Mouse (Mus musculus) lung, postnatal 4 days (tissue): ENCODE measurements around the gene Ass1.

Experiments
- DNase-seq, 2 experiments: peaks; one replicate each; pipeline ENCODE4 v3.0.0; 2021

Ass1 gene

DNA sequence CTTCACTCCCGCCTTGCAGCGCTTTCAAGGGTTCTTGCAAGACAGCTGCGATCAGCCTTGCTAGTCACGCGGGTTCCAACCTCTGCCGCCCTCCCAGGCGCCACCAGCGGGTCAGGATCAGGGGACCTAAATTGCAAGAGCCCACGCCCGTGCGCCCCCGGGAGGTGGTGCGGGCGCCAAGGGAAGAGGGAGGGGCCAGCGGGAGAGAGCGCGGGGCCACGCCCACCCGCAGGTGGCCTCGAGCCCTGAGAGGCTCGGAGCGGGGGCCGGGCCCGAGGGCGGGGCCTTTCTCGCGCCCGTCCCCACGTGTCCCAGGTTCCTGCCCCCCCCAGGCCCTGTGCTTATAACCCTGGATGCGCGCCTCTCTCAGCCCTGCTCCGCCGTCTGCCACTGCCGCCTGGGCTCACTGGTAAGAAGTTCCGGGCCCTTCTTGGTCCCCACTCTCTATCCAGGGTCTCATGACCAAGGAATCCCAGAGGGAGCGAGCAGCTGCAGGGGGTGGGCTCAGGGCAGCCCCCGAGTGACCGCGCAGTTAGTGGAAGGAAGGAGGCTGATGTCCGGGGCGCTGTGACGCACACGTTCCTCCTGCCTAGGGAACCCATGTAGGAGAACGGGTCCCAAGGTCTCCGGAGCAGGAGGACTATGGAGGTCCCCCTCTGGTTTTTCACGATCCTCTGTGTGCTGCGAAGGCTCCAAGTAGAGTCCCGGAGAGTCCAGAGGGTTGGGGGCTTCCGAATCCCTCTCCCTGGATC, at the start of gene Ass1:
TSS of gene Ass1 (plus strand) at position 277 of the 752 bp plus-strand sequence.
- peak; percentile 86 to 90 for DNase-seq

DNA sequence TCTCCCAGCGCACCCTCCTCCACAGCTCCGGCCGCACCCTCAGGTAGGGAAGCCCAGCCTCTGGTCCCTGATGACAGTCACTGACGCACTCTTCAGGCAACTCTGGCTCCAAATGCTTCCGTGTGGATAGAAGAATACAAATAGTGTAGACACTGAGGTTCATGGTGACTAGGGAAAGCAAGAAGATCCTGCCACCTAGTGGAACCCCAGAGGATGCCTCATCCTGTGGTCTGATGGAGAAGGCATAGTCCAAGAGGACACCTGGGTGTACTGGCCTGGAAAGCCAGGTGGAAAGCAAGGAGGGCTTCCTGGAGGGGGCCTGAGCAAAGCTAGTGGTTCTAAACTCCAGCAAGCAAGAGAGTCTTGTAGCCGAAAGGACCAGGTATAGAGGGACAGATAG, 49.1 kb upstream of the Ass1 start:
- no peak for DNase-seq

DNA sequence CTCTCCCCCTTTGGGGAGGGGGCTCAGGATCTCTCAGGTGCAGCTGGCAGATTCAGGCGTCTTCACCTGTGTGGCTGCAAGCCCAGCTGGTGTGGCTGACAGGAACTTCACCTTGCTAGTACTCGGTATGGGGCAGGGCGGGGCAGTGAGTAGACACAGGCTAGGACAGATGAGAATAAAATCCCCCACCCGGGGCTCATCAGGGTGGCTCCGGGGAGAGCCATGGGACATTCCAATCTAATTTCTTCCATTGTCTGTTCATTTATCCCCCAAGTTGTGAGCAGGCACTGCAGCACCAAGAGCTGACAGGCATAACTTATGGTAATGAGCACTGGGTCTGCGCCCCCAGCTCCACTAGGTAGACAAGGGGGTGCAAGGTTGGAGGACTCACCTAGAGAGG, 47.4 kb upstream of the Ass1 start:
- DNase-seq, result no peak

DNA sequence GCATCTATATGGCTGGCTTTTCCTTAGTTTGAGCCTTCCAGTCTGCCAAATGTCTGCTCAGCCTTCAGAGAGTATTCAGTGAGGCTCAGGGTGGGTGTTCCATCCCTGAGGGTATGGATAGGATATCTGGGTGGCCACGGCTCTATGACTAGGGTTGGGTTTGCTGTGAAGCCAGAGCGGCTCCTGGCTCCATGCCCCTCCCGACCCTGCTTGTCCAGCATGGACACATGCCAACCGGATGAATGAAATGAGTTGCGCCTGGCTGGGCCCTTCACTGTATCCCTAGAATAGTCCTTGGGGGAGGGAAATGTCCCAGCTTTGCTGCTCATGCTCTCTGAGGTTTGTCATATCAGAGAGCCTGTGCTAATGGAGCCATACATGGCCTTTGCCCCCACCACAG, 38.5 kb upstream of the Ass1 start:
- peak in 1 of 2 experiments; percentile 39 for DNase-seq

DNA sequence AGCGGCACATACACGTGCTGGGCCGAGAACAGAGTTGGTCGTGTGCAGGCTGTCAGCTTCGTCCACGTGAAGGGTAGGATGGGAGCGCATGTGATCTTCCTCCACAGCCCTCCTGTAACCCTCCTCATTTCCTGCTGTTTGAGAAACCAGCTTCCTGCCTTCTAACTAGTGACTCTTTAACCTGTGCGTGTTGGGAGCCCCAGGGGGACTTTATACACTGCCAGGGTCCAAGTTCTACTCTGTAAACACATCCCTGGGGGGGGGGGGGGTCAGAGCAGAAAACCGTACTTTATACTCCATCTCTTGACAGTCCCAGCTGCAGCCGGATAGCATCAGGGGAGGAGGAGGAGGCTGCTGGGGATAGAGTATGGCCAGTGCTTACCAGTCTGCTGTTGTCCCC, 35.3 kb upstream of the Ass1 start:
- DNase-seq, result no peak

DNA sequence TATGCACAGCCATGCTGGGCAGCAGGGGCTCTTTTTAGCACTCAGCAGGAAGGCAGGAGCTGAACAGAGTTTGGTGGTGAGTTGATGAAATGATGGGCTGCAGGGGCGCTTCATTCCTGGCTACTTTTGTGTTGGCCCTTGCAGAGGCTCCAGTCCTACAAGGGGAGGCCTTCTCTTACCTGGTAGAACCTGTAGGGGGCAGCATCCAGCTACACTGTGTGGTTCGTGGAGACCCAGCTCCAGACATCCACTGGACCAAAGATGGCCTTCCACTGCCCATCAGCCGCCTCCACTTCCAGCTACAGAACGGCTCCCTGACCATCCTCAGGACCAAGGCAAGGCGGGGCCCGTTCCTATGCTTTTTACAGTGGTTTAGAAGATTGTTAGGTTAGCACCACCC, 34.4 kb upstream of the Ass1 start:
- peak; percentile 44 to 70 for DNase-seq

DNA sequence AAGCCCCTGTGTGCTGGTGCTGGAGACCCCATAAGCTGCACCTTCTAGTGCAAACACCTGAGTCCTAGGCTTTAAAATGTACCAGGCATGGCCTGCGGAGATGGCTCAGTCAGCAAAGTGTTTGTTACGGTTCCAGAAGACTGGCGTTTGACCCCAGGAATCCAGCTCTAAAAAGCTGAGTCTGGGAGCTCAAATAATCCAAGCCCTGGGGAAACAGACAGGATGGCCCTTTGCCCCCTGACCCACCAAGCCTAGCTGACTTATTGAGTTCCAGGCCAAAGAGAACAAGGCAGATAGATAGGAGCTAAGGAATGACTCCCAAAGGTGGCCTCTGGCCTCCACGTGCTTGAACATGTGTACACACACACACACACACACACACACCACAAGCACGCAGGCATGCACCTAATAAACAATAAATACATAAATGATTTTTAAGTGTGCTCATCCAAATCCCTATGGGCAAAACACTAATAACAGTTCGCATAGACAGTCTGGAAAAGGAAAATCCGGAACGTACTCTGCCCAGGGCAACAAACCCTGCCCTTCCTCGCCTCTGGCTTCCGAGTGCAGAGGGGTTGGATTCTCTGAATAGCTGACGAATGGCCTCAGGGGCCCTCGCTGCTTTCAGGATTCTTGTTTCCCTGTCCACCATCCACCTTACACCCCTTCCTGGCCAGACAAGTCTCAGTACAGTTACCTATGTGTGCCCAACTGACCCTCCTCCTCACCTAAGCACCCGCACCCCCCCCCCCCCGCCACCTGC, 32.3 kb upstream of the Ass1 start:
- DNase-seq, result no peak

DNA sequence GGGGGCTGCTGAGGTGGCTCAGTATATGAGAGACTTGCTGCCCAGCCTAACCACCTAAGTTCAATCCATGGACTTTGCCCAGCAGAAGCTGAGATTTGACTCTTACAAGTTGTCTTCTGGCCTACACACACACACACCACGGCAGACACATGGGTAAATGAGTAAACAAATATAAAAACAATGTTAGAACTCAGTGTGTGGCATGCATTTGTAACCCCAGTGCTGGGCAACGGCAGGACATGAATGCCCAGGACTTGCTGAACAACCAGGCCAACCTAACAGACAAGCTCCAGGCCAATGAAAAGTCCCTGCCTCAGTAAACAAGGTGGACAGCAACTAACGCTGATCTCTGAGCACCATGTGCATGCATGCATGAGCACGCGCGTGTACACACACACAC, 30.4 kb upstream of the Ass1 start:
- DNase-seq, result no peak

DNA sequence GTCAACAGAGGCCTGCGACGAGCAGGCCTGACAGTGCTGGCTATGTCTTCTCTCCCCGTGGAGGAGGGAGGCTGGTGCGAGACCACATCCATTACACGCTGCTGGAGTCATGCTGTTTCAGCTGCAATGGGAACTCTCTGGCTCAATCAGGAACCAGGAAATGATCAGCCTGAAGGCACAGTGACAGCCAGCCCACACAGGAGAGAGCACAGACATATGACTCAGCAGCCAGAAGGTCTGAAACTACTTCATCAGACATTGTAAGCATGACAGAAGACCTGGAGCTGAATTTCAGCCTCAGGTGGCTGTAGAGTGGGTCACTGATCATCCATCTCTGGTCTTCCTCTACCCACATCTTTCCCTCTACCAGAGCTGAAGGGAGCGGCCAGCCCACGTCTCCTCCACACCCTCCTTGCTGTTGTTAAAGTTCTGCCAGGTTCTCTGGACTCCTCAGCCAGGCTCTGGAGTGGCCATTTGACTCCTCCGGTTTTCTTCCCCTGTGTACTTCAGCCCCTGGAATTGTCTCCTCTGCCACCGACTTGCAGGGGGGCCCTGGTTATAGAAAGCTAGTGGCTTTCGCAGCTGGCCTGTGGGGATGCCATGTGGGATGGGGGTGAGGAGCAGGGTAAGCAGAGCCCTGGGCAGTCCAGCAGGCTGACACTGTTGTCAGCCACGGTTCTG, 27.4 kb upstream of the Ass1 start:
- no peak for DNase-seq

DNA sequence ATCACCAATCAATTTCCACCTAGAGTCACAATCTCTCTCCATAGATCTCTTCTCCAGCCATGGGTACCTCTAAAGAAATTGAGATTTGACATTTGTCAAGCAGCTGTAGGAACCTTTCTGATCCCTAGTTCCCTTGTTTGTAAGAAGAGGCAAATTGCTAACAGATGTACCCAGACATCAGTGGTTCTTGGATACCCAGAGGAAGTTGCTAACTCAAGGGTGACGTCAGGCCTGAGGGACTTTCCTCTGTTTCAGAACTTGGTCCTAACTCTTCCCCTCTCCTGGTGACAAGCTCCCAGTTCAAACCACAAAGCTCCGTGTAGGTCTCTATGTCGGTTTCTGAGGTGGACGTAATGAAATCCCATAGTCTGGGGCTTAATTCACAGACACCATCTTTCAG, 24.0 kb upstream of the Ass1 start:
- no peak for DNase-seq

DNA sequence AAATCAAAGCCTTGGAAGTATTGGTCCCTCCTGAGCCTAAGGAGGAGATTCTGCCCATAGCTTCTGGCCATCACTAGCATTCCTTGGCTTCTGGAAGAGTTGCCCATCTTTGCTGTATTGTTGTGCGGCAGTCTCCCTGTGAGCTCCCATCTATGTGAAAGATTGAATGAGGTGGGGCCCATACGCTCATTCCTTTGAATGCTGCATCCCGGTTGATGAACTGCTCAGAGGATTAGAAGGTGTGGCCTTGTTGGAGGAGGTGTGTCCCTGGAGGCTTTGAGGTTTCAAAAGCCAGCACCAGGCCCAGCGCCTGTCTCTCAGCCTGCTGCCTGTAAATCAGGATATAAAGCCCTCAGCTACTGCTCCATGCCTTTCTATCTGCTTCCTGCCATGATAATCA, 23.6 kb upstream of the Ass1 start:
- no peak for DNase-seq

DNA sequence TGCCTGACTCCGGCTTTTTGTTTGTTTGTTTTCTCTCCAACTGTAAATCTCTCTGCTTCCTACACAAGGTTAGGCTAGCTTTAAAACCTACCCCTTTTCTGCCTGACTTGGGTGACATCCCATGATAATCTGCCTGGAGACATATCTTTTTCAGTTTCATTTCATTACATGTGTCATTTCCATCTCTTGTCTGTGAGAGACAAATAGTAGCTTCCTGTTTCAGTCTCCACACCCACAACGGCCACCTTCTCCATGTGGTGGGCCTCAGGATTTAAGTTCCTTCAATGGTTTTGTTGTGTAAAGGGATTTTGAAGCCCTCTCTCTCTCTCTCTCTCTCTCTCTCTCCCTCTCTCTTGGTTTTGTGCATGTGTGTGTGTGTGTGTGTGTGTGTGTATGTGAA, 22.5 kb upstream of the Ass1 start:
- no peak for DNase-seq

DNA sequence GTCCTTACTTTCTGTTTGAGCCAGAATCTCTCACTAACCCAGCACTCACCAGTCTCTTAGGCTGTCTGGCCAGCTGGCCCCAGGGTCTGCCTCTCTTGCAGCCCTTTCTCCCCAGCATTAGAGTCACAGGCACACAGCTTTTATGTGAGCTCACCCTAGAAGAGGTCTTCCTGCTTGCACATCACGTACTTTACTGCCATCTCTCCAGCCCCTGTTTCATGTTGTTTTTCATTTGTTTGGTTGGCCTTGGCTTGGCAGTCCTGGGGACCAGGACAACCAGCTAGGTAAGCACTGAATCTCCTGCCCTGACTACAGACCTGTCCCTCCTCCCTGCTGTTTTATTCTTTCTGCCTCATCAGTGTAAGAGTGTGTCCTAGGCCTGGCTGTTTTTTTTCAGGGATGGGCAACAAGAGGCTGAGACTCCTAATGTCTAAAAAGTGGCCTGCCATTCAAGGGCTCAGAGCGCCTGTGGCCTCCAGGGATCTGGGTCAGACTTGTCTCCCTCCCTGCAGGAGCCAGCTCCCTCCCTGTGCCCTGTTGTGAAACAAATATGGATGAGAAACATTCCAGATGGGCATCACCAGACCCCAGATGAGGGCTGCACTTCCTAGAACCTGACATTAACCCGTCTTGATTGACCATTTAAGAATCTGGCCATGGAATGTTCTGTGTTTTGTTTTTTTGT, 21.1 kb upstream of the Ass1 start:
- no peak for DNase-seq

DNA sequence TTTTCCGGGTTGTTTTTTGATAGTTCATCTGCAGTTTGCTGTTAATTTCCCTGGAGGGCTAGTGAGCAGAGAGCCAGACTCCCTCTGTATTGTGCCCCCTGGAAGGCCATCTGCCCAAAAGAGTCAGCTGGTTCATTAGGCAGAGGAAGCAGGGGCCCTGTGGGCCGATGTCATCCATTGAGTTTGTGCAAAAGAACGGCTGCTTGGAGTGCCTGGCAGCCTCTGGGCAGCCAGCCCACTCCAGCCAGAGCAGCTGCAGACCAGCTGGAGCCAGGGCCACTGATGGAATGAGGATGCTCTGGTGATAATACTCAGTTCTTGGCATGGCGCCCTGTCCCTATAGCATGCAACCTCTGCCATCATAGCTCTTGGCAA, 20.6 kb upstream of the Ass1 start:
- peak; percentile 70 to 91 for DNase-seq

DNA sequence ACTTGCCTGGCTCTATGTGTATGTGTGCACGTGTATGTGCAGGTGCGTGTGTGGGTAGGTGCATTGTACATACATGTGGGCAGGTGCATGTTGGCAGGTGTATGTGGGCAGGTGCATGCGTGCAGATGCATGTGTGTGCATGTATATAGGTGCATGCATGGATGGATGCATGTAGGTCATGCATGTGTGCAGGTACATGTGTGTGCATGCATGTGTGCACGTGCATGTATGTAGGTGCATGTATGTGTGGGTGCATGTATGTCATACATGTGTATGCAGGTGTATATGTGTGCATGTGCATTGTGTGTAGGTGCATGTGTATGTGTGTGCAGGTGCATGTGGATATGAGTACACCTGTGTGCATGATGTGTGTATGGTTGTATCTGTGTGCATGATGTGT, 20.1 kb upstream of the Ass1 start:
- DNase-seq, result no peak

DNA sequence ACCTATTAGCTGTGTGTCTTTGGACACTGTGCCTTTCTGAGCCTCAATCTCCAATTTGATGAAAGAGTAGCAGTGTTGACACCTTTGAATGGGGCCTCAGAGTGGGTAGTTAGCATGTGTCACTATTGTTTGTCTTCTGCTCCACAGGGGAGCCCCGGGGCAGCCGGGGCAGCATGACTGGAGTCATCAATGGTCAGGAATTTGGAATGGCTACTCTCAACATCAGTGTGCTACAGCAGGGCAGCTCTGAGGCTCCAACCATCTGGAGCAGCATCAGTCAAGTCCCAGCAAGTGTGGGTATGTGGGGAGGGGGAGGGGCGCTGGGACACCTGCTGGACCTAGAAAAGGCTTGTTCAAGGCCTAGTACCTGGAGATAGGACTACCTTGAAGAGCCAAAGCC, 19.3 kb upstream of the Ass1 start:
- DNase-seq, result no peak

DNA sequence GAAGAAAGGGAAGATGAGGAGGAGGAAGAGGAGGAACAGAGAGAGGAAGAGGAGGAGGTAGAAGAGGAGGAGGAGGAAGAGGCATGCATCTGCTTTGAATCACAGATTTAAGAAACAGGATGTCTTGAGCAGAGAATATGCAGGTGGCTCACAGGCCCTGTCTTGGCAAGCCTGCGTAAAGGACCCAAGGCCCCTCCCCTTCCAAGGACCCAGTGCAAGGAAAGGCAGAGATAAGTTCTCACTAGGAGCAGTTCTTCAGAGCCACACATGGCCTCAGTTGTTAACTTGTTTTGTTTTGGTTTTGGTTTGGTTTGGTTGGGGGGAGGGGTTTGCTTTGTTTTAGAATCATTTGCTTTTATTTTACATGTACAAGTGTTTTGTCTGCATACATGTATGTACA, 18.5 kb upstream of the Ass1 start:
- no peak for DNase-seq

DNA sequence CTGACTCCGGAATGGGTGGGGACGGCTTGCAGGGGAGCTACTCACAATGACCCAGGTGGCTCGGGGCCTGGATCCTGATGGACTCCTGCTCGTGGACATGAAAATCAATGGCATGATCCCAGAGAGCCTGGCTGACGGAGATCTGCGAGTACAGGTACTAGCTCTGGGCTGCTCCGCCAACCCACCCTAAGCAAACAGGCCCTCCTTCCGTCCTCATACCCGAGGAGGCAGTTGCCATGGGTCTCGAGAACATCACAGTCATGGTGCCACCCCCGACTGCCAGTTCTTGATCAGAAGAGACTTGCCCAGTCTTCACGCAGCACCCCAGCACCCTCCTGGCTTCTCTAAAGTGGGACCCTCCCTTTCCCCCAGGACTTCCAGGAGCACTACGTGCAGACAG, 17.0 kb upstream of the Ass1 start:
- peak in 1 of 2 experiments; percentile 20 for DNase-seq

DNA sequence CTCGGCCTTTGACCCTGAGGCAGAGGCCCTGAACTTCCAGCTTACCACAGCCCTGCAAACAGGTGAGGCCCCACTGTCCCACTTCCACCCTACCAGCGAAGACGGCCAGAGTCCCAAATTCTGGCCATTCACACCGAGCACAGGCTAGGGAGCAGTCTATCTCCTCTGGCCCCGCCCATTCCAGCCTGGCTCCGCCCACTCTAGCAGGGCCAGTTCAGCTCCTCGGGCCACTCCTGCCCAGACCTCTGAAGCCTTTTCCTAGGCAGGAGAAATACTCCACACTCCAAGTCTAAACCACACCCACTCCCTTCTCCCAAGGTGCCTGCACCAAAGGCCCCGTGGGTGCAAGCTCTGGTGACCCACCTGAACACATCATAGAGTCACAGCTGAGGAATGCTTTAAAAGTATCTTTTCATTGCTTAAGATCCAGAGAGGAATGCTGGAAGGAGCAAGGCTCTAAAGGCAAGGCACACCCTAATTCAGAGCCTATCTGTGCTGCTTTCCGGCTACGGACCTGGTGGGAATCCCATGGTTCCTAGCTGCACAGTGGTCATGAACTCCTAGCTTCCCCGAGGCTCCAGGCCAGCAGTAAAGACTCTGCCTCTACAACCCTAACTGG, 16.3 kb upstream of the Ass1 start:
- DNase-seq, result peak; percentile 72 to 81

DNA sequence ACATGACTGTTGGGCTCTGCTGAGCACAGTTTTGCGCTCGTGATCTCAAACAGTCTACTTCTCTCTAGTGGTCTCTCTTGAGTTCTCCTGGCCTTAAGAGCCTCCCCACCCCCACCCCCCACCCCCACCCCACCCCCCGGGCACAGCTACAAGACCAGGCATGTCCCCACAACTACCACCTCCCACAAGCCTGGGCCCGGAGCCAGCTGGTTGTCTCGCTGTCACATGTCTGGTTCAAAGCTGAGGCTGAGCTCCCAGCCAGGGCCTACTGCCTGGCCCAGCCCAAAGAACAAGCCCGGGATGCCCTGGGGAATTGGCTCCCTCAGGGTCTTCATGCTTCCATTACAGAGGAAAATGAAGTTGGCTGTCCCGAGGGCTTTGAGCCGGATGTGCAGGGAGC, 15.7 kb upstream of the Ass1 start:
- DNase-seq, result peak; percentile 69 to 88

DNA sequence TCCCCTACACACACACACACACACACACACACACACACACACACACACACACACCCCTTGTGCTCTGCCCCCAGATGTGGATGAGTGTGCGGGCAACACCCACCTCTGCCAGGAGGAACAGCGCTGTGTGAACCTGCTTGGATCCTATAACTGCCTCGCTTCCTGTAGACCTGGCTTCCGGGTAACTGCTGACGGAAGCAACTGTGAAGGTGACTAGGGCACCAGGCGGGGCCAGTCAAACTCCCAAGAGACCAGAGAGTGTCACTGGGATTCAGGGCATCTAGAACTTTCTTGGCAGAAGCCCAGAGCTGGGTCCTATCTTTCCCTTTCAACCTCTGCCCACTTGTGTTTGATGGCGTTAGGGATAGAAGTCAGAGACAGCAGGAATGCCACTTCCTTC, 14.6 kb upstream of the Ass1 start:
- DNase-seq, result no peak

DNA sequence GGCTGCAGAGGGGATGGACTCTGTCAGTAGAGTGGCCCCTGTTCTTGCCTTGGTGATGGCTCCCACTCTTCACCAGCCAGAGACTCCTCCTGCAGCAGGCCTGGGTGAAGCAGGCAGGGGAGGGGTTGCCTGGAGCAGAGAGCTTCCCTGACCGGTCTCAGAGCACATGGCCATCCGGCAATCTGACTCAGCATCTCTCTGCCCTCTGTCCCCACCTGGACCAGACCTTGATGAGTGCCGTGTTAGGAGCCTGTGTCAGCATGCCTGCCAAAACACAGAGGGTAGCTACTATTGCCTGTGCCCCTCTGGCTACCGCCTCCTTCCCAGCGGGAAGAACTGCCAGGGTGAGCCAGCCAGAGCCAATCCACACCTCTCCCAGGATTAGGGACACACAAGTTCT, 11.5 kb upstream of the Ass1 start:
- DNase-seq, result peak in 1 of 2 experiments; percentile 19
